Mouse (Mus musculus) kidney, adult 2 months (tissue): Measurements from ENCODE around the gene Lgals4.

ENCODE experiments used
- CTCF ChIP-seq: fragments of 200-500 bp; conservative IDR thresholded peaks from 2 replicates; pipeline ENCODE4 v1.5.1; 2011; ENCODE audit warnings: low read depth, mild to moderate bottlenecking, control low read depth, low read length, moderate library complexity, mixed read lengths; ENCODE audit not compliant: insufficient read depth, insufficient read length
- POLR2A ChIP-seq: fragments of 200-500 bp; IDR thresholded peaks from one replicate; pipeline ENCODE4 v1.6.1; 2011; ENCODE audit warnings: low read depth, low read length, control low read depth

- TF ChIP-seq POLR2A (no peak), CTCF (no peak)
Measured at GRCm38 (mm10) chr7:28838331-28838730, 4.7 kb downstream of the Lgals4 start.
